Mouse (Mus musculus): ENCODE measurements around the gene Ttc30b. TPM values are rescaled to one million over a fixed set of nuclear protein-coding genes. Genes with fewer than 3 reads are reported as not detected.
A peak's percentile ranks its signal among the peaks of the same experiment; 100 is the strongest.
"Not testable (repeated sequence)": the region's sequence is repeated elsewhere in the genome, so short reads cannot be mapped to it uniquely, and the experiment has no call there.

Gene Ttc30b
- 0.15 and 0.54 TPM in 2 replicates for total RNA-seq (2014; fragmentation: Nextera tagmentation)
- 0.66 and 1.8 TPM in 2 replicates for total RNA-seq (2017)

- ATAC-seq (replicated peaks; ENCODE audit: low FRiP score, low TSS enrichment, poor library complexity, severe bottlenecking) = peak; percentile 95
Measured at GRCm38 (mm10) chr2:75938117-75939063, at the start of gene Ttc30b. Gene Ttc30b (minus strand): TSS chr2:75938585.

GRCm38 (mm10) chr2:75987739-75988138 is 49.4 kb upstream of the Ttc30b start:
- no peak for ATAC-seq (replicated peaks; ENCODE audit: low FRiP score, low TSS enrichment, poor library complexity, severe bottlenecking)

- ATAC-seq (replicated peaks; ENCODE audit: low FRiP score, low TSS enrichment, poor library complexity, severe bottlenecking) = peak; percentile 91
Measured at GRCm38 (mm10) chr2:75985124-75985523, 46.7 kb upstream of the Ttc30b start.

- ATAC-seq (replicated peaks; ENCODE audit: low FRiP score, low TSS enrichment, poor library complexity, severe bottlenecking) = no peak
Measured at GRCm38 (mm10) chr2:75983847-75984246, 45.5 kb upstream of the Ttc30b start.

- no peak for ATAC-seq (replicated peaks; ENCODE audit: low FRiP score, low TSS enrichment, poor library complexity, severe bottlenecking)
Measured at GRCm38 (mm10) chr2:75983091-75983490, 44.7 kb upstream of the Ttc30b start.

GRCm38 (mm10) chr2:75982626-75983025 is 44.2 kb upstream of the Ttc30b start:
- ATAC-seq (replicated peaks; ENCODE audit: low FRiP score, low TSS enrichment, poor library complexity, severe bottlenecking) = no peak

- ATAC-seq (replicated peaks; ENCODE audit: low FRiP score, low TSS enrichment, poor library complexity, severe bottlenecking) = peak; percentile 81
Measured at GRCm38 (mm10) chr2:75981440-75982081, 43.2 kb upstream of the Ttc30b start, which contains the start of gene Ttc30a1. Gene Ttc30a1 (minus strand): TSS chr2:75981967.

- ATAC-seq (replicated peaks; ENCODE audit: low FRiP score, low TSS enrichment, poor library complexity, severe bottlenecking) = not testable (repeated sequence)
Measured at GRCm38 (mm10) chr2:75980933-75981439, 42.6 kb upstream of the Ttc30b start.

- peak; percentile 63 for ATAC-seq (replicated peaks; ENCODE audit: low FRiP score, low TSS enrichment, poor library complexity, severe bottlenecking)
Measured at GRCm38 (mm10) chr2:75977752-75978368, 39.5 kb upstream of the Ttc30b start, which contains the start of gene Ttc30a2. Gene Ttc30a2 (minus strand): TSS chr2:75978170.

- ATAC-seq (replicated peaks; ENCODE audit: low FRiP score, low TSS enrichment, poor library complexity, severe bottlenecking) = not testable (repeated sequence)
Measured at GRCm38 (mm10) chr2:75976070-75976469, 37.7 kb upstream of the Ttc30b start.

- no peak for ATAC-seq (replicated peaks; ENCODE audit: low FRiP score, low TSS enrichment, poor library complexity, severe bottlenecking)
Measured at GRCm38 (mm10) chr2:75974131-75974530, 35.7 kb upstream of the Ttc30b start.

GRCm38 (mm10) chr2:75964972-75965371 is 26.6 kb upstream of the Ttc30b start:
- ATAC-seq (replicated peaks; ENCODE audit: low FRiP score, low TSS enrichment, poor library complexity, severe bottlenecking) = peak; percentile 77

- peak; percentile 73 for ATAC-seq (replicated peaks; ENCODE audit: low FRiP score, low TSS enrichment, poor library complexity, severe bottlenecking)
Measured at GRCm38 (mm10) chr2:75964512-75964911, 26.1 kb upstream of the Ttc30b start.

GRCm38 (mm10) chr2:75964051-75964450 is 25.7 kb upstream of the Ttc30b start:
- ATAC-seq (replicated peaks; ENCODE audit: low FRiP score, low TSS enrichment, poor library complexity, severe bottlenecking) = no peak

GRCm38 (mm10) chr2:75963211-75963840 is 24.9 kb upstream of the Ttc30b start:
- no peak for ATAC-seq (replicated peaks; ENCODE audit: low FRiP score, low TSS enrichment, poor library complexity, severe bottlenecking)

- no peak for ATAC-seq (replicated peaks; ENCODE audit: low FRiP score, low TSS enrichment, poor library complexity, severe bottlenecking)
Measured at GRCm38 (mm10) chr2:75960366-75961330, 22.3 kb upstream of the Ttc30b start.

- ATAC-seq (replicated peaks; ENCODE audit: low FRiP score, low TSS enrichment, poor library complexity, severe bottlenecking) = no peak
Measured at GRCm38 (mm10) chr2:75959850-75960365, 21.5 kb upstream of the Ttc30b start.

All from megakaryocyte-erythroid progenitor cell, adult 5-6 weeks (primary cell).